Mouse (Mus musculus) embryo, embryonic 10.5 days (tissue): ENCODE measurements around the gene Npm1.

ENCODE experiments used
- DNase-seq: peaks from one replicate; pipeline ENCODE4 v3.0.0-alpha.2; 2015; ENCODE audit warnings: low spot score

Npm1 gene

DNA sequence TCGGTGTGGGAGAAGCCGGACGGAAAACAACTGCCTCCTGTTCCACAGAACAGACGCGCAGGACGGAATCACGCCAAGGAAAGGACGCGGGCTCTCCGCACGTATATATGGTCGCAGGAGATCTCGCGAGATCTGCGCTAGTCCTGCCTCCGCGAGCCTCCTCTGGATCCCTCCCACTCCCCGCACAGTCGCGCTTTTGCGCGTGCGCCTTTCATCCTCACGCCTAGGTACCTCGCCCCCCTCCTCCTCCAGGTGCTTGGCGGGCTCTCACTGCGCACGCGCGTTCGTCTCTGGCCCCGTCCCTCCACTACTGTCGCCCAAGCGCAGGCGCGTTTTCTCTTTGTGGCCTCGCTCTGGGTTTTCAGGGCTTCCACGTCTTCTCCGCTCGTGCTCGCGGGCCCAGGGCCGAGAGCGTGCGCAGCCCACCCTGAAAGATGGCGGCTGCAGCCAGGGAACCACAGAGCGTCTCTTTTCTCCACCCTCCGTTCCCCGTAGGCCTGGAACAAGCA, at the start of gene Npm1:
Gene Npm1 (minus strand): TSS at position 209 of the 509 bp plus-strand sequence.
- peak; percentile 100 for DNase-seq

DNA sequence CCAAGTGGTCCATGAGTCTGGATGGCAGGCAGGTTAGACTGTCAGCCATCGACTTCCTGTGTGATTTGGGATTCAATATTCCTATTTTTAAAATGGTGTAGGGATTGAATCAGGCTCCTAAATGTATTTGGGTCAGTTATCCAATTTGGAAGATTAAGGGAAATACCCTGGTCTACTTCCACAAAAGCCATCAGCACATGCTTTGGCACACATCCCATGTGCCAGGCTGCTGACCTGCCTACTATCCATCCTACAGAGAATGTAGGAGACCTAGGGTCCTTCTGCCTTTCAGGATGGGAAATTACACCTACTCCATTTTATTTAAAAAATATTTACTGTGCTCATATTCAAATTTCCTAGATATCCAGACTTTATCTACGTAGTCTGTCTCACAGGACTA, 44.4 kb upstream of the Npm1 start:
- DNase-seq, result no peak

DNA sequence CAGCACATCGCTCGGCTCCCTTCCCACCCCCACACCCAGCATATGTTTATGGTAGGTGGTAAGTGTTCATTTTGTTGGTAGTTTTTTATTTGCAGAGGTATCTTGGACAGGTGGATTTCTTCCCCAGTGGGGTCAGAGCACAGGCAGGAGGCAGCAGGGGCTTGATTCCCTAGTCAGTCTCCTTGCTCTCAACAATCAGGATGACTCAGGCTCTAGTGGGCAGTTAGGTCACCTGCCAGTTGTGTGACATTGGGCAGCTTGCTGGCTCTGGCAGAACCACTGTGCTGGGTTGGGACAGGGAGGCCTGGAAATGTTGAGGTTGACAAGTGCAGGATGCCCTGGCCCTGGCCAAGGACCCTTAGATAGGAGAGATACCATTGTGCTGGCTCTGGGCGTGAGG, 42.0 kb upstream of the Npm1 start:
- DNase-seq, result no peak

DNA sequence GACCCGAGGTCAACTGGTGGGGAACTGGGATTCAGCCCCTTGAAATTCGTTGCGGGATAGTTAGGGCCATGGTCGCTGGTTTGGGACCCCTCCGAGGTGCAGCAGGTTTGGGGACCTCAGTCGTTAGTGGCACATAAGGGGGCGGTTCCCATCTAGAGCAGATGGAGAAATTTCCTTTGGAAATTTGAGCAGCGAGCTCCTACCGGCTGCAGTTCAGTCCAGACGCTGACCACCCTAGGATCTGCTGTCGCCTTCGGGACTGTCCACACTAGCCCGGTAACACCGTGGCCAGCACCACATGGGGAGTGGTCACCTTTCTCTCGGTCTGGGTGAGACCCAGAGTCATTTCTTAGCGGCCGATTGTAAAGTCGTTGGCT, 41.3 kb upstream of the Npm1 start:
- DNase-seq, result peak; percentile 55

DNA sequence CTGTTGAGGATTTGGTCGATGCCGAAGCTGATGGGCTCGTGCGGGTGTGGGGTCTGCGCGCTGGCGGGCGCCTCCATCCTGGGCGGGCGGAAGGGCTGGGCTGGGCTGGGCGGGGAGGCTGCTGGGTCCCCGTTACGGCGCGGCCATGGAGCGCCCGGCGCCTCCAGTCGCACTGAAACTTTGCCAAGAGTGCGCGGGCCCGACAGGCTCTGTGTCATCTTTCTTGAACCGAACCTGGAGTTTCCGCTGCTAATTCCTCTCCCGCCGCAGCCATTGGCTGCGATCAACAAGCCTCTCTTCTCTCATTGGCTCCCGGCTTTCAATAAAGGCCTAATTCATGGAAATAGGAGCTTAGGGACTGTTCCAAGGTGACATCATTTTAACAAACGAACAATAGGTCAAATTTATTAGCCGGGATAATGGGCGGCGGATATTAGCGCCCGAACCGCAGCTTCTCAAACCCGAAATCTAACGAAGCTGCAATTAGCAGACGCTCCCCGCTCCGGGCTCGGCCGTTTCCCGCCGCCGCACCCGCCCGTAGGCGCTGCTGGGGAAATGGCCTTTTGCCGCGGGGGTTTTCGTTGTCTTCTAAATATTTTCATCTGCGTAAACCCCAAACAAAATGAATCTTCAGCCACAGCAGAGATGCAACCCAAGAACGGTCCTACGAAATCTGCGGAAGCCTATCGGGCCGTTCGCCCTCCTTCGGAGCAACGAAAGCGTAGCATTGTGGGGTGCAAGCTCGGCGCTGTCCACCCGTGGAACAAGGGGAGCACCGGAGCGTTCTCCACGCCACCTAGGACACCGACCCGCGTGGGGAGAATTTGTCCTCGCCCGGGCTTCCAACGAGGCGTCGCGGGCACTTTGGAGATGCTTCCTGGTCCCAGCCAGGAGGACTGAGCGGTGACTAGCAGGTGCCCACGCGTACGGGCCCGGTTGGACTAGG, 40.6 kb upstream of the Npm1 start, which contains the start of gene Tlx3:
Gene Tlx3 (minus strand): TSS at position 207 of the 946 bp plus-strand sequence.
- DNase-seq, result peak; percentile 90

DNA sequence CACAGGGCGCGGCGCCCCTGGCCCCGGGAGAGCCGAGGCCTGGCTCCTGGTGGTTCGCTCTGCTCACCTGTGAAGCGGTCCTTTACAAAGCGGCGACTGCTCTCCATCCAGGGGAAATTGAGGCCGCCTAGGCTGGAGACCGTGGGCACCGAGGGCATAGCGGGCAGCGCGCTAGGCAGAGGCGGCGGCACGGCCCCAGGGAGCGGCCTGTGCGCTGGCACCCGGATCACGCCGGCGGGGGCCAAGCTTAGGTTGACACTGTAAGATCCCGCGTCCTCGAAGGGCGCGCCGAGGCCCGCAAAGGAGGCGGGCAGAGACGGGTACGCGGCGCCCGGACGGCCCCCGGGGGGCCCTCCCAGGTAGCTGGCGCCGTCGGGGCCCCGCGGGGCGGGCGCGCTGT, 40.0 kb upstream of the Npm1 start:
- DNase-seq, result peak; percentile 23

DNA sequence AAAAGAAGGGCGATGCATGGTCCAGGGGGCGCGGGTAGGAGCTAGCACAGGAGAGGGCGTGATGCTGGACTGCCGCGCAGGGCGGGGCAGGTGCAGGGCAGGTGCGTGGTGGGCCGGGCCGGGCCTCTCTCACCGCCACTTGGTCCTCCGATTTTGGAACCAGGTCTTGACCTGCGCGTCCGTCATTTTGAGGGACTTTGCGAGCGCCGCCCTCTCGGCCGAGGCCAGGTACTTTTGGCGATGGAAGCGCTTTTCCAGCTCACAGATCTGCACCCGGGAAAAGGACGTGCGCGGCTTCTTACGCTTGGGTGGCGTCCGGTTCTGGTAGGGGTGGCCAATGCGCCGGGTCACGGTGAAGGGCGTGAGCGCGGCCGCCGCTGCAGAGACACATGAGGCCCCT, 39.3 kb upstream of the Npm1 start:
- DNase-seq, result peak; percentile 45

DNA sequence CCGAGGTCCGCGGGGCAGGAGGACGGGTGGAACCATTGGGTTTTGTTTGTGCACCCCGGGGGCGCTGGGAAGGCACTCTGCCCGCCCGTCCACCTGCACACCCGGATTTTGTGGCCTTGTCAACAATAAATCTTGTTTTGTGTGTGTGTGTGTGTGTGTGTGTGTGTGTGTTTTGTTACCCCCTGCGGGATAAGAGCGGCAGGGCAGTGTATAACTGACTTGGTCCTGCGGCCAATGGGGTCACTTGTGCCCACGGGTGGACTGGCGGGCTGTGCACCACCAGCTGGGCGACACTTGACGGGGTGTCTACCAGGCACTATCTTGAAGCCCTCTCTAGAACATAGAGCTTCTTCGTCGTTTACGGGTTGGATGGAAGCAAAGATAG, 38.6 kb upstream of the Npm1 start:
- peak; percentile 46 for DNase-seq

DNA sequence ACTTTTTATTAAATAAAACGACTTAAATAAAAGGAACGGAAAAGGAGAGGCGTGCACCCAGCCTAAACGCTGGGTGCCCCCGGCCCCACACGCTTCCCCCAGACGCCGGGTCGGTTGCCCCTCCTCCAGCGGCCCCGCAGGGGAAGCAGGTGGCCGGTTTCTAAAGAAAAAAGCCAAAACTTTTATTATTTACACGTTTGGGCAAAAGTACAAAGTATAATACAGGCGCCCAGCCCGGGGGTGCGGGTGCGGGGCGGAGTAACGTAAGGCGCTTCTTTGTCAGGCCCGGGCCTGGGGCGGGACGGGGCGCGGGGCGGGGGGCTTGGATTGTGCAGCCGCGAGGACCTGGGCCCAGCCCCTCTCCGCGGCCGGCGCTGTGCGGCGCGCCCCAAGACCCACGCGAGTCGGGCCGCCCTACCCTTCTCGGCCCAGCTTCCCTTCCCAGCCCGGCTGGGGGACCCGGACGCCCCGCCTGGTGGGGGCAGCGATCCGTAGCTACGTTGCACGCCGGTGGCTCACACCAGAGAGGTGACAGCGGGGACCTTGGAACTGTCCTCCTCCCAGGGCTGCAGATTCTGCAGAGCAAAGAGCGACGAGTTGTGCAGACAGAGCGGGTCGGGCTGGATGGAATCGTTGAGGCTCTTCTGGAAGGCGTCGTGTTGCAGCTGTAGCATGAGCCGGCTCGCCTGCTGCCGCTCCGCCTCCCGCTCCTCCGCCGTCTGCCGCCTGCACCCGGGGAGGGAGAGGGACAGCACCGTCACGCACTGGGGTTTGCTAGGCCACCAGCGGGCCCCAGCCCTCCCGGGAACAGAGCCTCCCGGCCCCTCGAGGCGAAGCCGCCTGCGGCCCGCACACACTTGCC, 38.0 kb upstream of the Npm1 start:
- peak; percentile 77 for DNase-seq

DNA sequence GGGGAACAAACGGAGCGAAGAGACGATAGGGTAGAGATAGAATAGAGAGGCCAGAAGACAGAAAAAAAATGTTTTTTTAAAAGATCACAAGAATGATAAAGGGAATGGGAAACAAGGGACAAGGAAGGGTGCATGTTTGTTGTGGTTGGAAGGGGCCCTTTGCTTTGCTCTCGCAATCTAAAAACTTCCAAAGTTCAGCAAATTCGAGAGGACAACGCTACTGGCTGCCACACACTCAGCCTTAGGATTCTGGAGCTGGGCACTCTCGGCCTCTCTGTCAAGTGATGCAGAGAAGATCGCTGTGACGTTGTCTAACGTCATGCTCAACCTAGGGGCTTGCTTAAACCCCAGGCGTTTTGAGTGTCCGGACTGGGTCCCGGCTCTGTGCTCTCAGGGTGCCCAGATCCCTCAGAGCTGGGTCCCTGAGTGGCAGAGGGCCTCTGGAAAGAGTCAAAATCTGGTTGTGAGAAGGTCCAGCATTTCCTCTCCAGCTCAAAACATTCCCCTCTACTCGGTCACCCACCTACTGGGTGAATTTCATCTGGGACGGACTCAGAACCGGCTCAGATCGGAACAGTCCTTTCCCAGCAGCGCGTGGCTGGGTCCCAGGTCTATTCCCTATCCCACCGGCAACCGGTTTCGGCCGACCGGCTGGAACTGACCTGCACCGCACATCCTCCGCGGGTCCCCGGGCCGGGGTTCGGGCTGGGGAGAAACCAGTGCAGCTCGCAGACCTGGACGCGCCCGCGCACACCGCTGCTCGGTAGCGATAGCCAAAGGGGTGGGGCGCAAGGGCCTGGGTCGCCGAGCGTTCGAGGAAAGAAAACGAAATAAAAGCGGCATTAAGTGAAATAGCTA, 37.1 kb upstream of the Npm1 start:
- peak; percentile 65 for DNase-seq

DNA sequence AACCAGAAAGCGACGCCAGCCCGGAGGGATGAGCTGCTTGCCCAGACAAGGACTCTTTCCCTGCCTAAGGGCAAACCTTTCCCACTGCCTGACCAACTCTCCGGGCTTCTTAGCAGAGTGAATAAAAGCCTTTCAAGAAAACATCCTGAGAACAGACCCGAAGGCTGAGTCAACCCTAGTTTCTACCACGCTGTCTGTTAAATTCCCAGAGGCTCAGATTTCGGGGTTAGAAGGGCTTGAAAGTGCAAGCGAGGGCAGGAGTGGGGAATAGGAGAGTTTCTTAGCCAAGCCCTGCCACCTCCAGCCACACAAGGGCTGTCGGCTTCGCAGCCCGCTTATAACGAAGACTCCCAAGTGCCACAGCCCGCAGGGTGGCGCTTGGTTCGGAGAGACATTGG, 36.1 kb upstream of the Npm1 start:
- peak; percentile 61 for DNase-seq

DNA sequence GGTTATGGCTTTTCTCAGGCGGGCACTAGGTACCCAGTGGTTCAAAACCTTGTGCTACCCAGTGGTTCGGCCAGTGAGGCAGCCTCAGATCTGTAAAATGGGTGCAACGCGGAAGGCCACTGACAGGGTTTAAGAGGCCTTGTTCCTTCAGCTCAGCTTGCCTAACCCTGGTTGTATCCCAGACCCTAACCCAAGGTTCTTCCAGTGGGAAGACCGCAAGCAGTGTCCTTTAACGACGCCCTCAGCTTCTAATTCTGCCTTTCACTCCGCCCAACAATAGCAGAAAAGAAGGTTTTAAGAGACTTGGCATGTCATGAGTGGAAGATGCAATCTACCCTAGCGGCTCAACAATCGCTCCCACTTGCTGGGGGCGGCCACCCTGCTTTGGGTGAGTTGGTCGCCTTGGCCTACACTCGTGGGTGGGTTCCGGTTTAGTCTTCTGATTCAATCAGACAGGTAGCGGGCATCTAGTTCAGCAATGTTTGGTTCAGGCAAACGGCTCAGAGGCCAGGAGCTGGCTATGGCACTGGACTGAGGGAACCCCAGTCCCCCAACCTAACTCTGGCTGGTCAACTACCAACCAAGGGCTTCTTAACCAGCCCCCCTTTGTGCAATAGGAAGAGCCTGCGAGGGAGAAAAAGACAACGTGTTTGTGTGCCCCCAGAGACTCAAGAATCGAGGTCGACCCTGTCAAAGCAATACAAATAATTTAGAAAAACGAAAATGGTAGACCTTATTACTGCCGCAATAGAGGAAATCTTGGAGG, 35.5 kb upstream of the Npm1 start:
- peak; percentile 35 for DNase-seq

DNA sequence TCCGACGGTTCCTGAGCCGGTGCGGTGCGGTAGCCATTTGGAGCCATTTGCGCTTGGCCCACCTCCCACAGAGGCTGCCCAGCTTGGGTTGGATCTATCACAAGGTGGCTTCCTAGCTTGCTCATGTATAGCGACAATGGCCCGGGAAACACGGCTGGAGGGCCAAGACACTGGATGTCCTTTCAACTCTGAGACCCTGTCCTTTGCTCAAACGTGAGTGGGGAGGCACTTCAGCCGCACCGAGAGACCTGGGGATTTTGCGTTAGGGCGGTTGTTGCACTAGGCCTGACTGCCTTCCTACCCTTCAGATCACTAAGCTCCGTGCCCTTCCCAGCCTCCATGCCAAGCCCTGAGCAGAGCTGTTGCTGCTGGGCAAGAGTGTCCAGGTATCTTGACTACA, 34.7 kb upstream of the Npm1 start:
- DNase-seq, result no peak

DNA sequence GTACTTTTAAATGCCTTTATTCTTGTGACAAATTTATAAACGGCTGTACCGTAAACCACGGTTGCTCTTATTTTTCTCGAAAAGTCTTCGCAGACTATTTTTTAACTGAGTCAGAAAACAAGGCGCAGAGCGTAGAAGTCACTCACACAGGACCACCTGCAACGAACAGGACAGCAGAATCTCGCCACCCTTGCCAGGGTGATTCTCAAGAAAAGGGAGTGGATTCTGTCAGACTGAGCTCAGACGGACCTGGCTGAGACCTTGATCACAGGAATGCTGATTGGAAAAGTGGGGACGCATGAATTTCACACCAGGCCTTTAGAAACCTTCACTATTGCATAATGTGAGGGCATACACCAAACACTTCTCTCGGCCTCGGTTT, 34.1 kb upstream of the Npm1 start:
- peak; percentile 30 for DNase-seq

DNA sequence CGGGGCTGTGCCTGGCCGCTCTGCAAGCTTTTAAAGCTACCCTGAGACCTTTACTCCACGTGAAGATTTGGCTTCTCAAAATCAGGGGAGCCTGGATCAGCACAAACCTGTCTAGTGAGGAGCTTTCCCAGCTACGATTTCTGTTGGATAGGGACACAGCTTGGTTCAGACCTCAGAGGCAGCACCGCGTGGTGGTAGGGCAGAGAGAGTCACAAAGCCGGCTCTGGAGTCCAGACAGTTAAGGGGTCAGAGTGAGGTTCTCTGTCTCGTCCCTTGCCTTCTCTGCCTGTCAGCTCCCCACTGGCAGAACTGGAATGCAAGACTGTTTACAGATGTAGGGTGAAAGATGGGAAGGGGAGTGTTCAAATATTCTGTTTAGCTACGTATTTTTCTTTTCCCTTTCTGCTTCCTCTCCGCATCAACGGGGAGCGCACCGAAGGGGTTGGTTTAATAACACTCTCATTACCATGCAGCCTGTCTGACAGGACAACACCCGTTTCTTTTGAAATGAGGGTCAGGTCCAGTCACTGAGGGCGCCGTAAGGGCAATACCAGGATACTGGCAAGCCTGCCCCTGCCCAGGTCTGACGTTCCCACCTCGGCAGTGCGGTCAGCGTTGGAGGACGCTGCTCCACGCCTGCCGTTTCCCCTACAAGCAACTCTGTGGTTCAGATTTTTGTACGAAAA, 33.6 kb upstream of the Npm1 start:
- peak; percentile 67 for DNase-seq

DNA sequence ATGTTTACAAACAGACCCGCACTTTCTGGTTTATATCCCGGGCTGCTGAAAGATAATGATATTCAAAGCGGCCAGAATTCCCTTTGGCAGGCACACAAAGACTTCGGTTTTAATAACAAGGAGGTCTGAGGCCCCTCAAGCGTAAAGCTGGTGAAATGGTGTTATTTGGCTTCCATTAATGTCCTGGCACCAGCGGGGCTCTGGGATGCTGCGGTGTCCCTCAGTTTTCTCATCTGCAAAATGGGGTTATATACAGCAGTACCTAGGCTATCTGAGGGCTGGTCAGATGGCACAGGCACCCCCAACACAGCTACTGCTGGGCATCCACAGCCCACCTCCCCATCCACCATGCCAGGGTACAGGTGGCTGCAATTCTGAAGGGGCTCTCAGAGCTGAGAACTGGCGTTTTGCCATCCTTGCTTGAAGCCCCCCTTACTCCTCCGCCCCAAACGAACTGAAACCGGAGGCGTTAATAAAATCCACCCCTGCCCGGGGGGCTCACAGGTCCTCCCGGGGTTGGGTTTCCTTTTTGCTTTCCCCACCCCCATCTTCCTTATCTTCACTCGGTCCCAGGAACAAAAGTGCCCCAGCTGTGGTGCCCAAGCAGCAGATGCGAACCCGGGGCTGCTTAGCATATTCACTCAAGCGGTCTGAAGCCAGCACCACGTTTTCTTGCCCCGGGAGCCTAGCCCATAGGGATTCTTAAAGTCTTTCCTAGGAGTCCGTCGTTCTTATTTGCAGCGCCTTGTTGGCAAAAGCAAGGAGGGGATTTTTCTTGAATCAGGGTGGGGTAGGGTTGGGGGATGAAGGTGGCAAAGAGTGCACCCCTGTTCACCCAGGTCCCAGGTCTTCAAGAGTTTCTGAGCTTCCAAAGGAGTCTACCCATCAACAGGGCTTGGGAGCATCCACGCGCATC, 32.8 kb upstream of the Npm1 start:
- DNase-seq, result peak; percentile 38

DNA sequence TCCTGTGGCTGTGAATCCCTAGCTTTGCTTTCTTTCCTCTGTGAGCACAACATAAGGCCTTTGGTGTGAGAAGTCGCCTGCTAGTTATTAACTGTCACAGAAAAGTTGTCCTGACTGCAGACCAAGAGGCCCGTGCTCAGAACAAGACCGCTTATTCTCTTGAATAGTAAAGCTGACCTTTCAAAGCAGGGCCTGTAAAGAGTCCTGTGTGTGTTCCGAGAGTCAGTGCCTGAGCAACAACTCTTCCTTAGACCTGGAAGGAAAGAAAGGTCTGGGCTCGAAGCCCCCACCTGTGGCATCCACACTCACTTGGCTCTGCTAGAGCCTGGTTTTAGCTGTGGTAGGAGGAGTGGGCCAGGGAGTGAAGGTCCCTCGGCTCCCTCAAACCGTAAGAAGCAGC, 32.1 kb upstream of the Npm1 start:
- DNase-seq, result peak; percentile 21

DNA sequence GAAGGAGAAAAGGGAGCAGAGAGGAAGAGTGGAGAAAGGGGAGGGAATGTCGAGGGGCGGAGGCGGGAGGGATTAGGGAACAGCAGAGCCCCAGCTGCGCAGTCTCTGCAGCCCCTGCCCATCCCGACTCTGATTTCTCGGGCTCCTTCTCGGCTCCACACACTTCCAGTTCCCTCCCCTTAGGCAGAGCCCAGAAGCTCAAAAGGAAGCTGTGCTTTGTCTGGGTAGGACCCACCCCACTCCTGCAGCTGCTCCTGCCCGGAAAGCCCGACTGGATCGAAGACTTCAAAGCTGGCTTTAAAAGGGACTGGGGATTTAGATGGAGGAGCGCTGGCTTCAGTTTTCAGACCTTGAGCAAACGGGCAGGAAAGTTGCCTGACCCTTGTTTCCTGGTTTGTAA, 30.7 kb upstream of the Npm1 start:
- peak; percentile 59 for DNase-seq

DNA sequence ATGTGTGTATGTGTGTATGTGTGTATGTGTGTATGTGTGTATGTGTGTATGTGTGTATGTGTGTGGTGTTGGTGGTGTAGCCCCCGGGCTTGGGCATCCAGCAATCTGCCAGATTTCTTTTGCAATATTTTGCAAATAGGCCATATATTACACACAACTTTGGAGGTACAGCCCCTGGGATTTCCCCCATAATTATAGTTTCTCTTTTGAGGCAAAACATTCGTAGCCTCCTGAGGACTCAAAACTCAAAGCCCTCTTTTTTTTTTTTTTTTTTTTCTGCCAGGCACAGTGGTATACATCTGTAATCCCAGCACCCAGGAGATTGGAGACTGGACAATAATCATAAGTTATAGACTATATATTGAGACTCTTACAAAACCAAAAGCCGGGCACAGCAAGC, 18.8 kb upstream of the Npm1 start:
- DNase-seq, result no peak
